Mouse (Mus musculus): ENCODE results near the gene Kank1. TPM values are rescaled to one million over a fixed set of nuclear protein-coding genes. Genes with fewer than 3 reads are reported as not detected.
A peak's percentile ranks its signal among the peaks of the same experiment; 100 is the strongest.

Gene Kank1
- total and polyA plus RNA-seq, 2 experiments = 31.7 to 33.6 TPM

DNA sequence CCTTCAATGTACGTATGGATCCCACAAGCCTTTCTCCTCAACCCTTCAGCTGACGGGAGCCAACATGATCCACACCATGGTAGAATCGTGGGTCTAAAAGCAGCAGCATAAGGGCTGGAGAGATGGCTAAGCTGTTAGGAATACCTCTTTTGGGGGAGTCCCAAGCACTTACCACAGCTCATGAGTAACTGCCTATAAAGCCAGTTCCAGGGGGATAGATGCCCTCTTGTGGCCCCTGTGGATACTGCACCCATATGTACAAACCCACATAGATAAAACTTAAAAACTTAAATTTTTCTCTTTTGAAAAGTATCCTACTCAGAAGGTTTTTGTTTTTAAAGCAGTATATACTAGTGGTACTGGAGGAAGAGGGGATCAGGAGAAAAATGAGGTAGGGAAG, 97.6 kb downstream of the Kank1 start:
- no peak overlapping the region for H3K4me3 ChIP-seq (ENCODE audit: insufficient read depth, low read depth, low read length)
- 68% methylated on average over 3 of the region's 3 CpGs for WGBS
- no peak overlapping the region for H3K27ac ChIP-seq (replicated peaks; ENCODE audit: insufficient read depth, low read depth, low read length)
- H3K79me2 ChIP-seq (ENCODE audit: control insufficient read depth, insufficient read depth, low read length) = no peaks in the 10 kb centered on the region
- DNase-seq (ENCODE audit: extremely low read depth, low read depth, low spot score) = peak; percentile 29
- H3K9ac ChIP-seq (ENCODE audit: low read depth, low read length) = no peak overlapping the region
- no peaks in the 10 kb centered on the region for H3K4me1 ChIP-seq (ENCODE audit: control insufficient read depth, insufficient read depth, low read length)
- no peaks in the 10 kb centered on the region for H3K27me3 ChIP-seq (ENCODE audit: control insufficient read depth, insufficient read depth, low read length)
- no peaks in the 10 kb centered on the region for H3K36me3 ChIP-seq (ENCODE audit: control insufficient read depth, insufficient read depth, low read length)
- TF ChIP-seq CTCF (IDR thresholded peaks at IDR 0.05; ENCODE audit: low read depth, low read length) (peak; percentile 65; the same call in 1 of the 2 replicates), POLR2A (IDR thresholded peaks at IDR 0.05; ENCODE audit: extremely low read depth, insufficient read depth, low read length) (no peak)

DNA sequence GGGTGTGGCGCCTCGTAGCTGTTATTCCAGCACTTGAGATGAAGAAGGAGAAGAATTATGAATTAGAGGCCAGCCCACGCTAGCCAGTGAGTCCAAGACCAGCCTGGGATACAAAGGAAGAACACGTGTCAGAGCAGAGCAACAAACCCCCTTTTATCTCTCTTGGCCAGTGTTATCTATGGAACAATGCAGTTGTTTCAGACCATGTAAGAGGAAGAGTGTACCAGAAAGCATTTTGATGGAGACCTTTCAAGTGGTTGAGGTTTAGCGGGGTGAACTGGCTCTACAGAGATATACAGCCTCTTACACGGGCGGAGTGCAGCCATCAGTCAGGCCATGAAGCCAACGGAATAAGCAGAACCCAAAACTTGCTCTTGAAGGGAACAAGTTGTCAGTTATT, 100.0 kb downstream of the Kank1 start:
- 87% methylated on average over 8 of the region's 8 CpGs for WGBS
- no peaks in the 10 kb centered on the region for H3K27me3 ChIP-seq (ENCODE audit: control insufficient read depth, insufficient read depth, low read length)
- TF ChIP-seq POLR2A (IDR thresholded peaks at IDR 0.05; ENCODE audit: extremely low read depth, insufficient read depth, low read length) (no peak), CTCF (IDR thresholded peaks at IDR 0.05; ENCODE audit: low read depth, low read length) (no peak)
- no peaks in the 10 kb centered on the region for H3K4me1 ChIP-seq (ENCODE audit: control insufficient read depth, insufficient read depth, low read length)
- H3K9ac ChIP-seq (ENCODE audit: low read depth, low read length) = no peak overlapping the region
- H3K27ac ChIP-seq (replicated peaks; ENCODE audit: insufficient read depth, low read depth, low read length) = no peak overlapping the region
- H3K4me3 ChIP-seq (ENCODE audit: insufficient read depth, low read depth, low read length) = no peak overlapping the region
- H3K36me3 ChIP-seq (ENCODE audit: control insufficient read depth, insufficient read depth, low read length) = no peaks in the 10 kb centered on the region
- H3K79me2 ChIP-seq (ENCODE audit: control insufficient read depth, insufficient read depth, low read length) = no peaks in the 10 kb centered on the region
- DNase-seq (ENCODE audit: extremely low read depth, low read depth, low spot score) = no peak

DNA sequence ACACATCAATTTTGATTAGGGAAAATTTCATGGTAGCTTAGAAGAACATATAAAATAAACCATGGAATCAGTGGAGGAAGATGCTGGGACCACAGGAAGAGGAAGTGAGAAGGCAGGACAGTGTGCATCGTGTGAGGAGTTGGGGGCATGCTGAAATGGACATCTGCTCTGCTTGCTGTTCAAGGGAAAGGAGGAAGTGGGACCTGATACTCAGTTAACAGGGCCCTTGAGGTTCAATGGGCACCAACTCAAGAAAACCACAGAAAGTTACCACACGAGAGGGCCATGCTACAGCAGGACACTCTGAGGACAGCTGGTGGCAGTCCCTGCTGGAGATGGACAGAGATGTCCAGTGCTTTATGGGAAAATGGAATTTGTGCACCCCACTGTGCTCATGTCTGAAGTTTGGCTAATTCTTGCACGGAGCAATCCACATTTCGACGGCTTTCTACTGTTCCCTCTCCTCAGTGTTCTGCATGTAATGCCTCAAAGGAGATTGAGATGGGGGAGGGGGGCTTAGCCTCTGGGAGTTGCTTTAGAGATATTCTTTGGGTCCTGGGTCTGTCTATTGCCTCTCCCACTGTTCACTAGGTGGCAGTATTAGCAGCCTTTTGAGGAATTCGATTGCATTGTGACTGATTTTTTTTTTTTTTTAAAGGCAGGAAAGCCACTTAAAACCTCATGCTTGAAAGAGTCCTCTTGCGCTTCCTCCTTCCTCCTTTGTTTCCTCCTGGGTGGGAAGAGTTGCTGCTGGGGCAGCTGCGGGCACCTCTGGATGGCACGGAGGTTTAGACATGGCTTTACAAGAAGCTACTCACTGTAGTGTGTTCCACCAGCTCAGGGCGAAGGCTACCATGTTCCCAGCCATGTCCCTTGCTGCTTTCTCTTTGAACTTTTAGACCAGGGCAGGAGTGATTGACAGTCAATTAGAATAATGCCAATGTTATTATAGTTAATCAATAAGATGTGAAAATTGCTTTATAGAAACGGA, 104.2 kb downstream of the Kank1 start:
- 44% methylated on average over 11 of the region's 11 CpGs for WGBS
- H3K4me1 ChIP-seq (ENCODE audit: control insufficient read depth, insufficient read depth, low read length) = peaks cover 2% of the 10 kb centered on the region; the same call in 1 of the 2 replicates
- H3K27me3 ChIP-seq (ENCODE audit: control insufficient read depth, insufficient read depth, low read length) = no peaks in the 10 kb centered on the region
- H3K79me2 ChIP-seq (ENCODE audit: control insufficient read depth, insufficient read depth, low read length) = no peaks in the 10 kb centered on the region
- no peak for TF ChIP-seq POLR2A (IDR thresholded peaks at IDR 0.05; ENCODE audit: extremely low read depth, insufficient read depth, low read length)
- TF ChIP-seq CTCF (IDR thresholded peaks at IDR 0.05; ENCODE audit: low read depth, low read length) = peak; percentile 1; the same call in 1 of the 2 replicates
- peak; percentile 36 for DNase-seq (ENCODE audit: extremely low read depth, low read depth, low spot score)
- H3K27ac ChIP-seq (replicated peaks; ENCODE audit: insufficient read depth, low read depth, low read length) = no peak overlapping the region
- no peaks in the 10 kb centered on the region for H3K36me3 ChIP-seq (ENCODE audit: control insufficient read depth, insufficient read depth, low read length)
- H3K4me3 ChIP-seq (ENCODE audit: insufficient read depth, low read depth, low read length) = no peak overlapping the region
- H3K9ac ChIP-seq (ENCODE audit: low read depth, low read length) = no peak overlapping the region

GRCm38 (mm10) chr19:25342026-25342425, 105.3 kb downstream of the Kank1 start:
- 89% methylated on average over 5 of the region's 5 CpGs for WGBS
- Histone ChIP-seq H3K36me3 (ENCODE audit: control insufficient read depth, insufficient read depth, low read length) (no peaks in the 10 kb centered on the region), H3K27ac (replicated peaks; ENCODE audit: insufficient read depth, low read depth, low read length) (no peak overlapping the region), H3K4me3 (ENCODE audit: insufficient read depth, low read depth, low read length) (no peak overlapping the region), H3K27me3 (ENCODE audit: control insufficient read depth, insufficient read depth, low read length) (no peaks in the 10 kb centered on the region), H3K79me2 (ENCODE audit: control insufficient read depth, insufficient read depth, low read length) (no peaks in the 10 kb centered on the region), H3K4me1 (ENCODE audit: control insufficient read depth, insufficient read depth, low read length) (peaks cover 2% of the 10 kb centered on the region; the same call in 1 of the 2 replicates), H3K9ac (ENCODE audit: low read depth, low read length) (no peak overlapping the region)
- DNase-seq (ENCODE audit: extremely low read depth, low read depth, low spot score) = no peak
- TF ChIP-seq CTCF (IDR thresholded peaks at IDR 0.05; ENCODE audit: low read depth, low read length) (no peak), POLR2A (IDR thresholded peaks at IDR 0.05; ENCODE audit: extremely low read depth, insufficient read depth, low read length) (no peak)

DNA sequence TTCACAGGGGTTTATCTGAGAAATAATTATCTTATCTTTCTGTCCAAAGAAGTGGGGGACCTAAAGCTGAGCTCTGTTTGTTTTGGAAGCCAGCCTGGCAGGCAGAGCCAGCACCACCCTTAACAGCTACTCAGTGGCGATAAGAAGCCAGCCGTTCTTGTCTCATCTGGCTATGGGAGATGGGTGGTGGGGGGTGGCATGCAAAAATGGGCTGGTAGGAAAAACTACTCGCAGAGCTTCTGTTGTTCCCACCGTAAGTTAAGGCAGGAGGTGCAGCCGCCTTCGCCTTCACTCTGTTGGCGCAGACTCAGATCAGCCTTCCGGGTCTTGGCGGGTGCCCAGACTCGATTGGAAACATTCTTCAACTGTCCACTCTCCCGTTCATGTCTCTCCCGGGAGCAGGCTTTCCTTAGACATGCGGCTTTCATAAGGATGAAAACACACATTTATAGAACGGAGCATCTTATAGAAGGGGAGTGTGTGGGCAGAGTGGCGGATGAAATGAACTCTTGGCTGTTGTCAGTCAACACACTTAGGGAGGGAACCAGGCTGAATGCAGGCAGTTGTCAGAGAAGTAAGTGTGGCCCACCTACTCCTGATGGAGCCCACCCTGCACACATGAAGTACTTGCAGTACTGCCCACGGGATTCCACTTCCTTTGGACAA, 107.0 kb downstream of the Kank1 start:
- Histone ChIP-seq H3K79me2 (ENCODE audit: control insufficient read depth, insufficient read depth, low read length) (no peaks in the 10 kb centered on the region), H3K4me3 (ENCODE audit: insufficient read depth, low read depth, low read length) (no peak overlapping the region), H3K27ac (replicated peaks; ENCODE audit: insufficient read depth, low read depth, low read length) (no peak overlapping the region), H3K27me3 (ENCODE audit: control insufficient read depth, insufficient read depth, low read length) (no peaks in the 10 kb centered on the region), H3K4me1 (ENCODE audit: control insufficient read depth, insufficient read depth, low read length) (peaks cover 2% of the 10 kb centered on the region; the same call in 1 of the 2 replicates), H3K36me3 (ENCODE audit: control insufficient read depth, insufficient read depth, low read length) (no peaks in the 10 kb centered on the region), H3K9ac (ENCODE audit: low read depth, low read length) (no peak overlapping the region; the same call in 1 of the 2 replicates)
- no peak for TF ChIP-seq POLR2A (IDR thresholded peaks at IDR 0.05; ENCODE audit: extremely low read depth, insufficient read depth, low read length)
- no peak for TF ChIP-seq CTCF (IDR thresholded peaks at IDR 0.05; ENCODE audit: low read depth, low read length)
- DNase-seq (ENCODE audit: extremely low read depth, low read depth, low spot score) = peak; percentile 21
- 24% methylated on average over 16 of the region's 16 CpGs for WGBS
